Mouse (Mus musculus) adrenal gland, adult 18-20 months (tissue): ENCODE results near the gene Klhdc4. TPM values are rescaled to one million over a fixed set of nuclear protein-coding genes. Genes with fewer than 3 reads are reported as not detected.

Experiments used
- DNase-seq, 2 experiments: peaks; one replicate each; pipeline ENCODE4 v3.0.0; 2021 to 2022; ENCODE audit warnings: low spot score in 2 of 2
- total RNA-seq, 2 experiments: library from RNA; stranded (reverse); gene quantifications; 1 replicate in 1 of 2; 2 replicates in 1 of 2; pipeline ENCODE4 v1.2.3; 2021

Klhdc4 gene
- total RNA-seq, 2 experiments from 2014 or later = 23.1 to 26.5 TPM

DNA sequence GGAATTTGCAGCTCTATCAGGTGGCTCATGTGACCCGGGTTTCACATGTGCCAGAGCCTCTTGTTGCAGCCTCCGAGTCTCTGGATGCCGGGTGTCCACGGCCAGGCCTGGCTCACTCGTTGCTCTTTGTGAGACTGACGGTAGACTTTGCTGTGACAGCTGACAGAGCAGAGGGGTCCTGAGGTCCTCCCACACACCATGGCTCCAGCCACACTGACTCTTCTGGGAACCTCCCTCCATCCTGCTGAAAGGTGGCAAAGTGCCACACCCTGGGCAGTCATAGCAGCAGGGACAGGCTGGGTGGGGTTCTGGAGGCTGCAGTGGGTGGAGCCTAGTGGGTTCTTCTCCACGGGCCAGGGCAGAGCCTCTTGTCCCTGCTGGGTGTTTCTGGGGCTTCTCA is 68.9 kb downstream of the Klhdc4 start:
- DNase-seq = no peak

DNA sequence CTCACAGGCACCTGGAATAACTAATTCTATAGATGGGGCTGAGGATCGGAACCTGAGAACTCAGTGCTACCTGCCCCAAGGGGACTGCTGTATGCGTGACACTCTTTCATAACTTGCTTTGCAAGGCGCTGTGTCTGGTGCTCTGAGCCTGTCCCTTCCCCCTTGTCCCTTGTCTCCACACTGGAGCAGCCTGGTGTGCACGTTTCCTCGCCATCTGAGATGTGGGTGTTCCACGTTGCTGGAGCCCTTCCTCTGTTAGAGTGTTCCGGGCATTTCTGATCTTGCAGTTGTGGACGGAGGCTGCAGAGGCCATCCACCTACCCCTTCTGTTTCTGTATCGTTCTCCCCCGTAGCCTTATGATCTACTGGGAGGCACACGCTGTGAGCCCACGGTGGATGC is 70.9 kb downstream of the Klhdc4 start:
- DNase-seq = no peak

DNA sequence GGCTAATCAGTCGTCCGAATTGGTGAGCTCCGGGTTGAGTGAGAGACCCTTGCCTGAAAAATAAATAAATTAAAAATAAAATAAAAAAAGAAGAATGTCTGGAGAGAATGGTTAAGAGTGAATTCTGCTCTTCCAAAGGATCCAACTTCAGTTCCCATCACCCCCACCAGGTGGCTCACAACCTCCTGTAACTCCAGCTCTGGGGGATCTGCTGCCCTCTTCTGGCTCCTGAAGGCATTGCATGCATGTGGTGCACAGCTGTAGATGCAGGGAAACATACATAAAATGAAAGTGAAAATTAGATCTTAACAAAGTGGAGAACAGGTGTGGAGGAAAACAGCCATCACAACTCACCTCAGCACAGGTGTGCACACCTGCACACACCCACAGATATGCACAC is 78.0 kb downstream of the Klhdc4 start:
- DNase-seq = peak; percentile 31 to 61

DNA sequence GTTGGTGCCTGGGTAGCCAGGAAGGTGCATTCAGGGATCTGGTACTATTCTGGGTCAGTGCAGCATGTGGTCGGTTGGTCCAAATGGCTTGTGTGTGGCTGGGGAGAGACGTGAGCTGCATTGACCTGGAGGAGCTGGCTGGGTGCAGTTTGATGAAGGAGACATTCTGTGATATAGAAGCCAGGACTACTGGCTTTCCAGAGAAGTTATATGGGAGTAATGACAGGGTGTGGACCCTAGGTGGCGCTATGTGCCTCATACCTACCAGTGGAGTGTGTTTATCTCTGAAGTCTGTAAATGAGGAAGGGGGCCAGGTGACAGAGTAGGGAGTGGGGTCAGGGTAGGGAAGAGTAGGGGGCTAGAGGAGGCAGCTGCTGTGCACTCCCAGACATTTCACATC is 78.9 kb downstream of the Klhdc4 start:
- no peak for DNase-seq

- DNase-seq = no peak
Measured at GRCm38 (mm10) chr8:121749501-121749900, 79.9 kb downstream of the Klhdc4 start.

Other genes with a start within 250 kb of the Klhdc4 start
- gene Map1lc3b, start 239.2 kb downstream of the Klhdc4 start, total RNA-seq = 100 to 1,000 TPM; 177 to 185 TPM
- 10 to 100 TPM; 31.8 to 34.6 TPM for gene Zcchc14, start 176.7 kb downstream of the Klhdc4 start, total RNA-seq
- 1 to 10 TPM; 2.3 to 3.3 TPM for gene Jph3, start 99.9 kb downstream of the Klhdc4 start, total RNA-seq
- gene Slc7a5, start 78.1 kb upstream of the Klhdc4 start, total RNA-seq = 10 to 100 TPM; 35.3 to 48.3 TPM
- not detected for gene Car5a, start 115.3 kb upstream of the Klhdc4 start, total RNA-seq
- gene Banp, start 120.2 kb upstream of the Klhdc4 start, total RNA-seq = 10 to 100 TPM; 44.8 to 48.9 TPM